Comparison of ENCODE assay signal across 21 mouse cellular contexts in genomic region chr13:110168570-110168969, GRCm38 (mm10).
DNase-seq lines count a peak whose midpoint lies in the region; ATAC-seq lines count a peak whose summit lies in the region.
"Had no signal": no experiment of that assay in that cellular context is flagged by ENCODE, and none has a peak within 500 bp of the region (broad histone marks: within the 10 kb centered on the region; RNA-seq: fewer than 3 reads in every experiment).

No protein-coding gene starts in this region.

- no peaks in the 10 kb centered on the region for H3K27me3 ChIP-seq in hindbrain, embryonic 12.5 days
- H3K27me3 ChIP-seq in hindbrain, embryonic 10.5 days (ENCODE audit: insufficient read depth, poor library complexity, severe bottlenecking) = no peaks in the 10 kb centered on the region
- H3K27me3 ChIP-seq in midbrain, embryonic 14.5 days (ENCODE audit: control insufficient read depth, insufficient read depth, low read length) = no peaks in the 10 kb centered on the region
- no peaks in the 10 kb centered on the region for H3K27me3 ChIP-seq in liver, embryonic 11.5 days (replicated peaks; ENCODE audit: control insufficient read depth, insufficient read depth, low read length)
- H3K27me3 ChIP-seq: embryonic facial prominence, embryonic 12.5 days; heart, embryonic 12.5 days; liver, embryonic 13.5 days; megakaryocyte, embryonic 14.5 days; neural tube, embryonic 12.5 days had no signal

- no peak for DNase-seq in hindbrain, embryonic 10.5 days (ENCODE audit: low spot score)
- peak; percentile 47 for DNase-seq in cerebellum, adult 11-12 months
- peak; percentile 47 to 72 for DNase-seq in cerebellum, postnatal 14 days
- no peak for DNase-seq in midbrain, embryonic 14.5 days
- no peak for DNase-seq in liver, embryonic 11.5 days (ENCODE audit: low spot score)
- no peak for DNase-seq in urinary bladder, postnatal 14 days (ENCODE audit: low spot score)
- no peak for DNase-seq in thymus, postnatal 10 days (ENCODE audit: low spot score in 2 of 2)
- DNase-seq: B cell, adult 2 months; gastrocnemius, postnatal 14 days; kidney, adult 11 months; kidney, postnatal 36 days; liver, embryonic 13.5 days; right cerebral cortex, postnatal 4 days had no signal

- H3K9me3 ChIP-seq in hindbrain, embryonic 12.5 days (replicated peaks) = no peaks in the 10 kb centered on the region
- H3K9me3 ChIP-seq in hindbrain, embryonic 10.5 days = no peaks in the 10 kb centered on the region
- H3K9me3 ChIP-seq in midbrain, embryonic 14.5 days (ENCODE audit: control insufficient read depth, low read length) = no peaks in the 10 kb centered on the region
- no peaks in the 10 kb centered on the region for H3K9me3 ChIP-seq in liver, embryonic 11.5 days (ENCODE audit: control insufficient read depth, low read length)
- H3K9me3 ChIP-seq: embryonic facial prominence, embryonic 12.5 days; heart, embryonic 12.5 days; limb, embryonic 10.5 days; liver, embryonic 13.5 days; megakaryocyte, embryonic 14.5 days; neural tube, embryonic 12.5 days had no signal

- H3K36me3 ChIP-seq in hindbrain, embryonic 12.5 days = no peaks in the 10 kb centered on the region
- H3K36me3 ChIP-seq in hindbrain, embryonic 10.5 days = no peaks in the 10 kb centered on the region
- 0 out of 2 replicates have a peak, but pooled peaks cover 2% of the 10 kb centered on the region for H3K36me3 ChIP-seq in midbrain, embryonic 14.5 days (ENCODE audit: control insufficient read depth, insufficient read depth, low read length)
- no peaks in the 10 kb centered on the region for H3K36me3 ChIP-seq in liver, embryonic 11.5 days (ENCODE audit: control insufficient read depth, insufficient read depth, low read length)
- H3K36me3 ChIP-seq: embryonic facial prominence, embryonic 12.5 days; heart, embryonic 12.5 days; limb, embryonic 10.5 days; liver, embryonic 13.5 days; neural tube, embryonic 12.5 days had no signal

- 81% methylated on average over 4 of the region's 4 CpGs for WGBS in hindbrain, embryonic 12.5 days
- WGBS in hindbrain, embryonic 10.5 days = 86% methylated on average over 4 of the region's 4 CpGs
- 70% methylated on average over 4 of the region's 4 CpGs for WGBS in midbrain, embryonic 14.5 days
- 80% methylated on average over 4 of the region's 4 CpGs for WGBS in liver, embryonic 11.5 days

- no peak for ATAC-seq in hindbrain, embryonic 12.5 days (ENCODE audit: low FRiP score)
- no peak for ATAC-seq in midbrain, embryonic 14.5 days (ENCODE audit: low FRiP score, low TSS enrichment)
- ATAC-seq in liver, embryonic 11.5 days (replicated peaks; ENCODE audit: low FRiP score) = no peak
- ATAC-seq: lung, postnatal 0 days; Patski had no signal

- no peak overlapping the region for H3K4me2 ChIP-seq in hindbrain, embryonic 12.5 days (replicated peaks)
- H3K4me2 ChIP-seq in midbrain, embryonic 14.5 days (ENCODE audit: low read length) = no peak overlapping the region
- no peak overlapping the region for H3K4me2 ChIP-seq in liver, embryonic 11.5 days
- H3K4me2 ChIP-seq: embryonic facial prominence, embryonic 12.5 days; heart, embryonic 12.5 days; liver, embryonic 13.5 days; neural tube, embryonic 12.5 days had no signal

- H3K9ac ChIP-seq in hindbrain, embryonic 12.5 days = no peak overlapping the region
- H3K9ac ChIP-seq in midbrain, embryonic 14.5 days (replicated peaks; ENCODE audit: low read length) = no peak overlapping the region
- no peak overlapping the region for H3K9ac ChIP-seq in liver, embryonic 11.5 days (ENCODE audit: low read depth, low read length)
- H3K9ac ChIP-seq: embryonic facial prominence, embryonic 12.5 days; heart, embryonic 12.5 days; liver, embryonic 13.5 days; neural tube, embryonic 12.5 days had no signal

- H3K4me3 ChIP-seq in hindbrain, embryonic 12.5 days = no peak overlapping the region
- no peak overlapping the region for H3K4me3 ChIP-seq in hindbrain, embryonic 10.5 days
- H3K4me3 ChIP-seq in midbrain, embryonic 14.5 days (replicated peaks; ENCODE audit: low read depth, low read length) = no peak overlapping the region
- H3K4me3 ChIP-seq in liver, embryonic 11.5 days (ENCODE audit: low read depth, low read length) = no peak overlapping the region
- H3K4me3 ChIP-seq: embryonic facial prominence, embryonic 12.5 days; heart, embryonic 12.5 days; limb, embryonic 10.5 days; liver, embryonic 13.5 days; megakaryocyte, embryonic 14.5 days; neural tube, embryonic 12.5 days had no signal

- H3K4me1 ChIP-seq in hindbrain, embryonic 12.5 days = peaks cover 27% of the 10 kb centered on the region
- H3K4me1 ChIP-seq in hindbrain, embryonic 10.5 days (replicated peaks) = peaks cover 16% of the 10 kb centered on the region
- H3K4me1 ChIP-seq in midbrain, embryonic 14.5 days (ENCODE audit: control insufficient read depth, insufficient read depth, low read length) = peaks cover 40% of the 10 kb centered on the region
- H3K4me1 ChIP-seq in liver, embryonic 11.5 days (replicated peaks; ENCODE audit: control insufficient read depth, insufficient read depth, low read length) = no peaks in the 10 kb centered on the region
- H3K4me1 ChIP-seq: embryonic facial prominence, embryonic 12.5 days; heart, embryonic 12.5 days; liver, embryonic 13.5 days; megakaryocyte, embryonic 14.5 days had no signal

- peak overlapping the region; percentile 72 for H3K27ac ChIP-seq in hindbrain, embryonic 12.5 days
- no peak overlapping the region for H3K27ac ChIP-seq in hindbrain, embryonic 10.5 days
- peak overlapping the region; percentile 79 for H3K27ac ChIP-seq in midbrain, embryonic 14.5 days (replicated peaks; ENCODE audit: low read depth, low read length)
- H3K27ac ChIP-seq in liver, embryonic 11.5 days (ENCODE audit: low read depth, low read length) = no peak overlapping the region
- H3K27ac ChIP-seq: embryonic facial prominence, embryonic 12.5 days; limb, embryonic 10.5 days; liver, embryonic 13.5 days; neural tube, embryonic 12.5 days had no signal

Comparison
In these comparisons a context has a peak if more than half of its experiments do, and no peak if none do; other contexts are left out.
1. H3K27ac ChIP-seq: peak in hindbrain, embryonic 12.5 days (single experiment) and midbrain, embryonic 14.5 days (single experiment); none in hindbrain, embryonic 10.5 days (single experiment) and liver, embryonic 11.5 days (single experiment).
2. DNase-seq: peak in cerebellum, adult 11-12 months (single experiment) and cerebellum, postnatal 14 days (2 of 2); none in hindbrain, embryonic 10.5 days (single experiment), midbrain, embryonic 14.5 days (single experiment), liver, embryonic 11.5 days (single experiment), urinary bladder, postnatal 14 days (single experiment) and thymus, postnatal 10 days (0 of 2).